Mouse (Mus musculus): Measurements from ENCODE around the gene Adamtsl1. TPM values are rescaled to one million over a fixed set of nuclear protein-coding genes. Genes with fewer than 3 reads are reported as not detected.

The Adamtsl1 gene
- total RNA-seq, 1 experiment: 6.3 TPM

DNA sequence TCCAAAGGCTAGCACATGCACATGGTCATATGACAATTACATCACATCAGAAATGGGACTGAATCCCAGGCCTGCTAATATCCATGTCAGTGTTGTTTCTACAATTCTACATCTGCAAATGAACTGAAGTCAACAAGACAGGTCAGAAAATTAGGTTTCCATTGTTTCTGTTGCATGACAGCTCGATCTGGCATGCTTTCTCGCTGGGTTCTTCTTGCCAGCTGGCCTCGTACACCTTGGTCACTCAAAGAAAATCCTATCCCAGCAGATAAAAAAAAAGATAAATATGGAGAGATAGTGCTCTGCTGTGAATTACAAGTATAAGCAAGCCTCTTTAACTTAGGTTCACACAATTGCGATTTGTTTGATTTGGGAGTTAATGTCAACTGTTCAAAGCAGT, 644.6 kb downstream of the Adamtsl1 start:
- DNase-seq (ENCODE audit: low read depth, low spot score): no peak
- Histone ChIP-seq H3K4me3 (ENCODE audit: insufficient read depth in 1 of 2, low read depth in 1 of 2, low read length in 2 of 2, poor library complexity in 1 of 2, severe bottlenecking in 1 of 2) (no peak overlapping the region), H3K27ac (ENCODE audit: insufficient read depth, low read depth, low read length, poor library complexity, severe bottlenecking) (no peak overlapping the region), H3K9ac (ENCODE audit: insufficient read depth, low read depth, low read length, poor library complexity, severe bottlenecking) (no peak overlapping the region), H3K36me3 (ENCODE audit: control insufficient read depth, insufficient read depth, low read length, poor library complexity, severe bottlenecking) (no peaks in the 10 kb centered on the region), H3K9me3 (ENCODE audit: control insufficient read depth, insufficient read depth, low read depth, low read length) (no peaks in the 10 kb centered on the region), H3K4me1 (ENCODE audit: control insufficient read depth in 2 of 2, insufficient read depth in 2 of 2, low read length in 2 of 2, poor library complexity in 1 of 2) (no peaks in the 10 kb centered on the region)
- in situ Hi-C loops (cut with MboI; ENCODE audit: low sequenced_read_pairs in 2 of 2, unreplicated experiment in 2 of 2): no loop called here
- TF ChIP-seq ZC3H11A (IDR thresholded peaks at IDR 0.05; ENCODE audit: borderline replicate concordance, low read depth, low read length): no peak
- no peak for TF ChIP-seq HCFC1 (IDR thresholded peaks at IDR 0.05; ENCODE audit: borderline replicate concordance, insufficient read depth, low read length)
- no peak for TF ChIP-seq MAFK (IDR thresholded peaks at IDR 0.05; ENCODE audit: insufficient read depth, low read depth, low read length)
- no peak for TF ChIP-seq CHD2 (IDR thresholded peaks at IDR 0.05; ENCODE audit: low read depth, low read length)
- no peak for TF ChIP-seq ZNF384 (IDR thresholded peaks at IDR 0.05; ENCODE audit: low read depth, low read length)

DNA sequence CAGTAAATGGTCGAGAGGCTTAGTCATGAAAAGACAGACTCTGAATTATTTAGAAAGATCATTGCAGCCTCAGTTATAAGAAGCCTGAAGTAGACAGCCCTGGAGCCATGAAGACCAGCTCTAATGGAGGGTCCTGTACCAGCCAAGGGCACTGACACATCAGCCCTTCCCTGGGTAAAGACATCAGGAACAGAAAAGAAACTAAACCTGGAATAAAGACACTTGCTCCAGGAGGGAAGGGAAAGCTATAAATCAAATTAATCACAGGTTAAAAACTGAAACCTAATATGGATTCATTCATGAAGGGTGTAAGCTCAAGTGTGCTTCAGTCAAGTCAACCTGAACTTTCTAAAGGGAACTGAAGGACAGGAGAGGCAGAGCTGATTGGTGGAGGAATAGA, 645.4 kb downstream of the Adamtsl1 start:
- H3K27ac ChIP-seq (ENCODE audit: insufficient read depth, low read depth, low read length, poor library complexity, severe bottlenecking): no peak overlapping the region
- no peak overlapping the region for H3K4me3 ChIP-seq (ENCODE audit: insufficient read depth in 1 of 2, low read depth in 1 of 2, low read length in 2 of 2, poor library complexity in 1 of 2, severe bottlenecking in 1 of 2)
- in situ Hi-C loops (cut with MboI; ENCODE audit: low sequenced_read_pairs in 2 of 2, unreplicated experiment in 2 of 2): no loop called here
- no peak for TF ChIP-seq ZC3H11A (IDR thresholded peaks at IDR 0.05; ENCODE audit: borderline replicate concordance, low read depth, low read length)
- TF ChIP-seq ZNF384 (IDR thresholded peaks at IDR 0.05; ENCODE audit: low read depth, low read length): no peak
- no peak for TF ChIP-seq MAFK (IDR thresholded peaks at IDR 0.05; ENCODE audit: insufficient read depth, low read depth, low read length)
- no peak for TF ChIP-seq CHD2 (IDR thresholded peaks at IDR 0.05; ENCODE audit: low read depth, low read length)
- TF ChIP-seq HCFC1 (IDR thresholded peaks at IDR 0.05; ENCODE audit: borderline replicate concordance, insufficient read depth, low read length): no peak
- no peaks in the 10 kb centered on the region for H3K9me3 ChIP-seq (ENCODE audit: control insufficient read depth, insufficient read depth, low read depth, low read length)
- no peak overlapping the region for H3K9ac ChIP-seq (ENCODE audit: insufficient read depth, low read depth, low read length, poor library complexity, severe bottlenecking)
- no peaks in the 10 kb centered on the region for H3K36me3 ChIP-seq (ENCODE audit: control insufficient read depth, insufficient read depth, low read length, poor library complexity, severe bottlenecking)
- H3K4me1 ChIP-seq (ENCODE audit: control insufficient read depth in 2 of 2, insufficient read depth in 2 of 2, low read length in 2 of 2, poor library complexity in 1 of 2): no peaks in the 10 kb centered on the region
- DNase-seq (ENCODE audit: low read depth, low spot score): no peak

DNA sequence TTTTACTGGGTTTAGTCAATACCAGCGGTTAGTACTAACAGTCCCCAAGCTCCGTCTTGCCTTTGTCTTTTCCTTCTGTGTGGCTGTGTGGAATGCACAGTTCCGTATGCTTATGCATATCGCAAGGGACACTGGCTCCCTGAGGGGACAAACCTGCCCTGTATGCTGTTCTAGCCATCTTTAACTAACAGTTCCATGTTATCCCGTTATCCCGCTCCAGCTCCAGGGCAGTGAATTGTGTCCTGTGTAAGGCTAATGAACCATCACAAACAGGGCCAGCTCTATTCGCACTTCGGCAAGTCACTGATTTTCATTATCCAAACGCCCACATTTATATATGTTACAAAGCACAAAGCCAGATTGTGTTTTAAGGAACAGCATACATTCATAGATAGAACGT, 656.8 kb downstream of the Adamtsl1 start:
- H3K27ac ChIP-seq (ENCODE audit: insufficient read depth, low read depth, low read length, poor library complexity, severe bottlenecking): no peak overlapping the region
- DNase-seq (ENCODE audit: low read depth, low spot score): no peak
- no peaks in the 10 kb centered on the region for H3K4me1 ChIP-seq (ENCODE audit: control insufficient read depth in 2 of 2, insufficient read depth in 2 of 2, low read length in 2 of 2, poor library complexity in 1 of 2)
- no peak overlapping the region for H3K4me3 ChIP-seq (ENCODE audit: insufficient read depth in 1 of 2, low read depth in 1 of 2, low read length in 2 of 2, poor library complexity in 1 of 2, severe bottlenecking in 1 of 2)
- no peak overlapping the region for H3K9ac ChIP-seq (ENCODE audit: insufficient read depth, low read depth, low read length, poor library complexity, severe bottlenecking)
- H3K9me3 ChIP-seq (ENCODE audit: control insufficient read depth, insufficient read depth, low read depth, low read length): no peaks in the 10 kb centered on the region
- no peak for TF ChIP-seq ZC3H11A (IDR thresholded peaks at IDR 0.05; ENCODE audit: borderline replicate concordance, low read depth, low read length)
- TF ChIP-seq HCFC1 (IDR thresholded peaks at IDR 0.05; ENCODE audit: borderline replicate concordance, insufficient read depth, low read length): no peak
- TF ChIP-seq ZNF384 (IDR thresholded peaks at IDR 0.05; ENCODE audit: low read depth, low read length): no peak
- TF ChIP-seq CHD2 (IDR thresholded peaks at IDR 0.05; ENCODE audit: low read depth, low read length): no peak
- TF ChIP-seq MAFK (IDR thresholded peaks at IDR 0.05; ENCODE audit: insufficient read depth, low read depth, low read length): no peak
- H3K36me3 ChIP-seq (ENCODE audit: control insufficient read depth, insufficient read depth, low read length, poor library complexity, severe bottlenecking): no peaks in the 10 kb centered on the region
- in situ Hi-C loops (cut with MboI; ENCODE audit: low sequenced_read_pairs in 2 of 2, unreplicated experiment in 2 of 2): no loop called here

- Histone ChIP-seq H3K9ac (ENCODE audit: insufficient read depth, low read depth, low read length, poor library complexity, severe bottlenecking) (no peak overlapping the region), H3K4me3 (ENCODE audit: insufficient read depth in 1 of 2, low read depth in 1 of 2, low read length in 2 of 2, poor library complexity in 1 of 2, severe bottlenecking in 1 of 2) (no peak overlapping the region), H3K9me3 (ENCODE audit: control insufficient read depth, insufficient read depth, low read depth, low read length) (no peaks in the 10 kb centered on the region), H3K27ac (ENCODE audit: insufficient read depth, low read depth, low read length, poor library complexity, severe bottlenecking) (no peak overlapping the region), H3K4me1 (ENCODE audit: control insufficient read depth in 2 of 2, insufficient read depth in 2 of 2, low read length in 2 of 2, poor library complexity in 1 of 2) (no peaks in the 10 kb centered on the region), H3K36me3 (ENCODE audit: control insufficient read depth, insufficient read depth, low read length, poor library complexity, severe bottlenecking) (no peaks in the 10 kb centered on the region)
- DNase-seq (ENCODE audit: low read depth, low spot score): no peak
- in situ Hi-C loops (cut with MboI; ENCODE audit: low sequenced_read_pairs in 2 of 2, unreplicated experiment in 2 of 2): no loop called here
- TF ChIP-seq ZC3H11A (IDR thresholded peaks at IDR 0.05; ENCODE audit: borderline replicate concordance, low read depth, low read length) (no peak), HCFC1 (IDR thresholded peaks at IDR 0.05; ENCODE audit: borderline replicate concordance, insufficient read depth, low read length) (no peak), ZNF384 (IDR thresholded peaks at IDR 0.05; ENCODE audit: low read depth, low read length) (no peak), CHD2 (IDR thresholded peaks at IDR 0.05; ENCODE audit: low read depth, low read length) (no peak), MAFK (IDR thresholded peaks at IDR 0.05; ENCODE audit: insufficient read depth, low read depth, low read length) (no peak)
Measured at GRCm38 (mm10) chr4:86171461-86171860, 657.5 kb downstream of the Adamtsl1 start.

- TF ChIP-seq HCFC1 (IDR thresholded peaks at IDR 0.05; ENCODE audit: borderline replicate concordance, insufficient read depth, low read length): no peak
- no peak for TF ChIP-seq MAFK (IDR thresholded peaks at IDR 0.05; ENCODE audit: insufficient read depth, low read depth, low read length)
- TF ChIP-seq ZC3H11A (IDR thresholded peaks at IDR 0.05; ENCODE audit: borderline replicate concordance, low read depth, low read length): no peak
- TF ChIP-seq CHD2 (IDR thresholded peaks at IDR 0.05; ENCODE audit: low read depth, low read length): no peak
- TF ChIP-seq ZNF384 (IDR thresholded peaks at IDR 0.05; ENCODE audit: low read depth, low read length): no peak
- Histone ChIP-seq H3K9ac (ENCODE audit: insufficient read depth, low read depth, low read length, poor library complexity, severe bottlenecking) (no peak overlapping the region), H3K4me3 (ENCODE audit: insufficient read depth in 1 of 2, low read depth in 1 of 2, low read length in 2 of 2, poor library complexity in 1 of 2, severe bottlenecking in 1 of 2) (no peak overlapping the region), H3K36me3 (ENCODE audit: control insufficient read depth, insufficient read depth, low read length, poor library complexity, severe bottlenecking) (no peaks in the 10 kb centered on the region), H3K4me1 (ENCODE audit: control insufficient read depth in 2 of 2, insufficient read depth in 2 of 2, low read length in 2 of 2, poor library complexity in 1 of 2) (peaks cover 0 to 2% of the 10 kb centered on the region in 2 experiments; a peak in 1 of 4 replicates), H3K9me3 (ENCODE audit: control insufficient read depth, insufficient read depth, low read depth, low read length) (no peaks in the 10 kb centered on the region), H3K27ac (ENCODE audit: insufficient read depth, low read depth, low read length, poor library complexity, severe bottlenecking) (no peak overlapping the region)
- no peak for DNase-seq (ENCODE audit: low read depth, low spot score)
- in situ Hi-C loops (cut with MboI; ENCODE audit: low sequenced_read_pairs in 2 of 2, unreplicated experiment in 2 of 2): no loop called here
Measured at GRCm38 (mm10) chr4:86177471-86177870, 663.5 kb downstream of the Adamtsl1 start.

Data from ES-E14 (cell line).